Mouse (Mus musculus) liver, embryonic 15.5 days (tissue): ENCODE data around the gene Klhl25. TPM values are rescaled to one million over a fixed set of nuclear protein-coding genes. Genes with fewer than 3 reads are reported as not detected.
"Not testable (repeated sequence)": the region's sequence is repeated elsewhere in the genome, so short reads cannot be mapped to it uniquely, and the experiment has no call there.

Source experiments
- ATAC-seq: fragments of 200-750 bp; cut with Nextera tagmentation; 2 replicates; pipeline ENCODE4 v1.8.0; 2017; ENCODE audit warnings: moderate number of reproducible peaks, mild to moderate bottlenecking, moderate library complexity; ENCODE audit not compliant: insufficient read depth
- H3K27ac ChIP-seq: fragments of 300-500 bp; sonication (generic); replicated peaks from 2 replicates; pipeline ENCODE4 v1.5.1; 2015; ENCODE audit warnings: mild to moderate bottlenecking, inconsistent platforms
- H3K27me3 ChIP-seq: fragments of 300-500 bp; sonication (generic); 2 replicates; pipeline ENCODE4 v1.6.1; 2015; ENCODE audit warnings: mild to moderate bottlenecking, inconsistent platforms
- H3K36me3 ChIP-seq: fragments of 300-500 bp; sonication (generic); replicated peaks from 2 replicates; pipeline ENCODE4 v1.6.1; 2015; ENCODE audit warnings: moderate library complexity, mild to moderate bottlenecking, inconsistent platforms
- H3K4me1 ChIP-seq: fragments of 300-500 bp; sonication (generic); replicated peaks from 2 replicates; pipeline ENCODE4 v1.6.1; 2015; ENCODE audit warnings: inconsistent platforms
- H3K4me2 ChIP-seq: fragments of 300-500 bp; sonication (generic); 2 replicates; pipeline ENCODE4 v1.6.1; 2015; ENCODE audit warnings: moderate library complexity, mild to moderate bottlenecking, inconsistent platforms
- H3K4me3 ChIP-seq: fragments of 300-500 bp; sonication (generic); replicated peaks from 2 replicates; pipeline ENCODE4 v1.5.1; 2015; ENCODE audit warnings: mild to moderate bottlenecking, inconsistent platforms
- H3K9ac ChIP-seq: fragments of 300-500 bp; sonication (generic); 2 replicates; pipeline ENCODE4 v1.6.1; 2015; ENCODE audit warnings: moderate library complexity, mild to moderate bottlenecking, inconsistent platforms
- H3K9me3 ChIP-seq: fragments of 300-500 bp; sonication (generic); replicated peaks from 2 replicates; pipeline ENCODE4 v1.6.1; 2016; ENCODE audit warnings: inconsistent platforms
- WGBS: fragments of 180-500 bp; shearing (Covaris S2); methylation state at CpG from one replicate; pipeline ENCODE4 v1.1.7; 2015; ENCODE audit warnings: mixed read lengths; ENCODE audit not compliant: insufficient replicate concordance; 5-methylcytosine and 5-hydroxymethylcytosine counted together
- polyA plus RNA-seq: library from polyadenylated mRNA; unstranded; fragments of >200 nt; fragmentation: Nextera tagmentation; extraction: Ambion mirVana; gene quantifications from 2 replicates; pipeline ENCODE4 v1.2.1, GENCODE M21; 2015

Gene Klhl25
- polyA plus RNA-seq, 1 experiment from 2014 or later: 15.5 TPM

DNA sequence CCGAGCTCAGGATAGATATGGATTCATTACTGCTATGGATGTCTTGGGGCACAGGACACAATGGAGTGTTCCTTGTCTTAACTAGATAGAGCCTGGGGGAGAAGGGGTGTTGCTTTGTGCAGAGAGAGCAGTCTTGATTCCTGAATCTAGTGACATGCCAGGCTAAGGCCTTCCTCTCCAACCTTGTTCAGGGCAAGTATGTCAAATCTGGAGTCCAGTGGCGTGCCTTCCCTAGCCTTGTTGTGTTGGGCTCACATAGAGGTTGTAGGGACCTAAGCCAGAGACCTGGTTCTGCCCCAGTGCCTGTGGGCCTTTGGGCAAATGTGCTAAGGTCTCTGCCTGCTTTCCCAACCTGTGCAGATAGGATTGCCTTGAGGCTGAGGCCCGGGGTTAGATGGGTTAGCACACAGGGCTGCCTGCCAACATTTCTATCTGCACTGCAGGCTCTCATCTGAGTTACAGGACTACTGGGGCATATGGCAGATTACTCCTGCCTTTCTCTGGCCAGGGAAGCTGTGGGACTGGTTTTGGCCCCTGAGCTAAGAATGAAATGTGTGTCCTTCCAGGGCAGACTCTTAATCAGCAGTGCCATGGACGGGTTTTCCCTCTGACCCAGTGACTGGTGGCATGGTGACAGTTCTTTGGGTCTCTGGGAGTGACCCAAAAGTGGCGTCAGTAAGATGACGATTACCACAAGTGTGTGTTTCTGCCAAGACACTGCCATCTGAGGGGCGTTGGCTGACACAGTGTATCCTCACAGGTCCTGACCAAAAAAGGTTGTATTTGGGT, 13.7 kb downstream of the Klhl25 start:
- not testable (repeated sequence) for H3K27me3 ChIP-seq, H3K9ac ChIP-seq, ATAC-seq, H3K4me3 ChIP-seq, H3K9me3 ChIP-seq
- H3K36me3 ChIP-seq: peaks cover 47% of the 10 kb centered on the region
- peaks cover 68% of the 10 kb centered on the region for H3K4me1 ChIP-seq
- peak overlapping the region; percentile 78 for H3K27ac ChIP-seq
- H3K4me2 ChIP-seq: peak overlapping the region; percentile 13; the same call in 1 of the 2 replicates
- WGBS: 71% methylated on average over 7 of the region's 7 CpGs

DNA sequence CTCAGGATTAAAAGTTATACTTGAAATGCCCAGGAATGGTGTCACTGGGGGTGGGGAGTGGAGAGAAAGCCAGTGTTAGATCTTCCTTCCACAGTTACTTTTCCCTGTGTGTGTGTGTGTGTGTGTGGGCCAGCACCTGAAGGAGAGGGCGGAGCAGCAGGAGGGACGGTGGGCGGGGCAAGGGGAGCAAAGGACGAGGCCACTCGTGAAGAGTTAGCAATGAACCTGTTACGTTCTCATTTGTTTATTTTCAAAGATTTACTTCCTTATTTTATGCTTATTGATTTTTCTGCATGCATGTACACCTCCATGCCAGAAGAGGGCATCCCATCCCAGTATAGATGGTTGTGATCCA, 14.3 kb downstream of the Klhl25 start:
- Histone ChIP-seq H3K4me1 (peaks cover 73% of the 10 kb centered on the region), H3K36me3 (peaks cover 53% of the 10 kb centered on the region), H3K4me2 (peak overlapping the region; percentile 13; the same call in 1 of the 2 replicates), H3K27ac (peak overlapping the region; percentile 78)
- H3K27me3 ChIP-seq, ATAC-seq, H3K9me3 ChIP-seq, H3K4me3 ChIP-seq, H3K9ac ChIP-seq: not testable (repeated sequence)
- WGBS: 72% methylated on average over 6 of the region's 6 CpGs

DNA sequence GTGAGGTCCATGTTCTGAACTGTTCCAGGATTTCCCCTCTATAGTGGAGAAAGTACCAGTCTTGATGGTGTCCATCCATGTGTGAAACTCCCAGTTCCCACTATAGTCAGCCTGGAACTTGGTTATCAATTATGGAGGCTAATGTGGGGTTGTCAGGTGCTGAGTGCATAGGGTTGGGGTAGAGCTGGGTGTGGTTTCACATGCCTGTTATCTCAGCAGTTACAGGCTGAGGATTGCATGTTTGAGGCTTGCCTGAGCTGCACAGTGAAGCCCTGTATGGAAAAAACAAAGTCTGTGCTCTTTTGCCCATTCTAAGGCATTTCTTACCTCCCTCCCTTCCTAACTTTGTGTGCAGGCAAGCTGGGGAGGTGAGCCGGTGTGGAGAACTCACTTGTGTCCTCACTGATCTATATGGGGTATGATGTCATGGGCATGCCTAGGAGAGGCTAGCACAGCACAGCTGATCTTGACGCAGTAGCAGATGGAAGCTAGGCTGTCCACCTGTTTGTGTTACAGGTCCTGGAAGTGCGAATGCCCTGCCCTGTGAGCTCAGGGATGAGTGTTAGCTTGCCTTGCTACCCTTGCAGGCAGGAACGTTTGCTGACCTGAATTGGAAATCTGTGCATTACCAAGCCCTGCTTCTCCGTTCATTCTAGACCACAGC, 15.3 kb downstream of the Klhl25 start:
- peak overlapping the region; percentile 51 for H3K4me2 ChIP-seq

DNA sequence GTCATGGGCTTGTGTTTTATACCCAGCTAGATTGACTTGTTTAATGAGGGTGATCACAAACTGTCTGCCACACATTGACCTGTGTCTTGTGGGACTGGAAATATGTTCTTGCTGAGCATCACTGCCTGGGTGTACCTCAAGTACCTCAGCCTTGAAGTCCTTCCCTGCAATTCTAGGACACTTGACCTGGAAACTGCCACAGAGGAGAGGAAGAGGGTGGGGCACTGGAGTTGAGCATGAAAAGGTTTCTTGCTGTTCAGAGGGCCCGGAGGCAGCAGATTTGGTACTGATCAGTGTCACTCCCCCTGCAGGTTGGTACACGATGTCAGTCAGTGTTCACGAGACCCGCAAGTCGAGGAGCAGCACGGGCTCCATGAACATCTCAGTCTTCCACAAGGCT, 16.9 kb downstream of the Klhl25 start:
- ATAC-seq: no peak
- Histone ChIP-seq H3K36me3 (peaks cover 68% of the 10 kb centered on the region), H3K4me3 (no peak overlapping the region), H3K9ac (no peak overlapping the region), H3K9me3 (no peaks in the 10 kb centered on the region), H3K4me1 (peaks cover 83% of the 10 kb centered on the region), H3K4me2 (no peak overlapping the region), H3K27me3 (no peaks in the 10 kb centered on the region), H3K27ac (peak overlapping the region; percentile 78; the same call in 1 of the 2 replicates)
- 89% methylated on average over 6 of the region's 6 CpGs for WGBS

More for the DNA sequence above, 15.3 kb downstream of the Klhl25 start:
- Histone ChIP-seq H3K4me1 (peaks cover 77% of the 10 kb centered on the region), H3K9ac (0 out of 2 replicates have a peak overlapping the region, but pooled peaks have one; percentile 10), H3K36me3 (peaks cover 61% of the 10 kb centered on the region), H3K27ac (peak overlapping the region; percentile 78)
- not testable (repeated sequence) for H3K4me3 ChIP-seq, H3K9me3 ChIP-seq, H3K27me3 ChIP-seq
- ATAC-seq: peak; percentile 93
- WGBS: 54% methylated on average over 5 of the region's 5 CpGs

DNA sequence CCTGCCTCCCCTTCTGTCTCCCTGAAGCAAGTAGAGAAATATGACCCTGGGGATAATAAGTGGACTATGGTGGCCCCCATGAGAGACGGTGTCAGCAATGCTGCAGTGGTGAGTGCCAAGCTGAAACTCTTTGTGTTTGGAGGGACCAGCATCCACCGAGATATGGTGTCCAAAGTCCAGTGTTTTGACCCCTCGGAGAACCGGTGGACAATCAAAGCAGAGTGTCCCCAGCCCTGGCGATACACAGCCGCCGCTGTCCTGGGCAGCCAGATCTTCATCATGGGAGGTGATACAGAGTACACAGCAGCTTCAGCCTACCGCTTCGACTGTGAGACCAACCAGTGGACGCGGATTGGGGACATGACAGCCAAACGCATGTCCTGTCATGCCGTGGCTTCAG, 18.4 kb downstream of the Klhl25 start:
- Histone ChIP-seq H3K9me3 (no peaks in the 10 kb centered on the region), H3K36me3 (peaks cover 78% of the 10 kb centered on the region), H3K4me3 (no peak overlapping the region), H3K4me1 (peaks cover 77% of the 10 kb centered on the region), H3K27ac (peak overlapping the region; percentile 51; the same call in 1 of the 2 replicates), H3K27me3 (no peaks in the 10 kb centered on the region), H3K9ac (no peak overlapping the region), H3K4me2 (no peak overlapping the region)
- WGBS: 79% methylated on average over 13 of the region's 13 CpGs
- ATAC-seq: no peak

DNA sequence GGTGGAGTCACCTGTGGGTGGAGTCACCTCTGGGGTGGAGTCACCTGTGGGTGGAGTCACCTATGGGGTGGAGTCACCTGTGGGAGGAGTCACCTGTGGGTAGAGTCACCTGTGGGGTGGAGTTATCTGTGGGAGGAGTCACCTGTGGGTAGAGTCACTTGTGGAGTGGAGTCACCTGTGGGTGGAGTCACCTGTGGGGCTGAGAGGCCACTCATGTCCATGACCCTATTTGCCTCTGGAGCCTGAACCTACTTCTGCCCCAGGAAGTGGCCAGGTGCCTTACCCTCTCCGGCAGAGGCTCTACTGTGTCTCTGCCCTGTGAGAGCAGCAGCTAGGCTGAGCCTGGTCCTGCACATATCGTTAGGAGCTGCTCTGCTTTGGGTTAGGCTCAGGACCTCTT, 20.6 kb downstream of the Klhl25 start:
- Histone ChIP-seq H3K27me3 (no peaks in the 10 kb centered on the region), H3K9me3 (no peaks in the 10 kb centered on the region), H3K36me3 (peaks cover 96% of the 10 kb centered on the region), H3K4me2 (no peak overlapping the region), H3K4me1 (peaks cover 67% of the 10 kb centered on the region), H3K27ac (0 out of 2 replicates have a peak overlapping the region, but pooled peaks have one; percentile 29), H3K4me3 (no peak overlapping the region), H3K9ac (no peak overlapping the region)
- no peak for ATAC-seq
- 74% methylated on average over 2 of the region's 2 CpGs for WGBS

GRCm38 (mm10) chr7:75870551-75870950, 22.4 kb downstream of the Klhl25 start:
- Histone ChIP-seq H3K9me3 (no peaks in the 10 kb centered on the region), H3K4me3 (no peak overlapping the region), H3K9ac (no peak overlapping the region), H3K36me3 (peaks cover 88% of the 10 kb centered on the region), H3K4me1 (peaks cover 50% of the 10 kb centered on the region), H3K27me3 (no peaks in the 10 kb centered on the region), H3K27ac (no peak overlapping the region), H3K4me2 (no peak overlapping the region)
- 77% methylated on average over 9 of the region's 9 CpGs for WGBS
- no peak for ATAC-seq

DNA sequence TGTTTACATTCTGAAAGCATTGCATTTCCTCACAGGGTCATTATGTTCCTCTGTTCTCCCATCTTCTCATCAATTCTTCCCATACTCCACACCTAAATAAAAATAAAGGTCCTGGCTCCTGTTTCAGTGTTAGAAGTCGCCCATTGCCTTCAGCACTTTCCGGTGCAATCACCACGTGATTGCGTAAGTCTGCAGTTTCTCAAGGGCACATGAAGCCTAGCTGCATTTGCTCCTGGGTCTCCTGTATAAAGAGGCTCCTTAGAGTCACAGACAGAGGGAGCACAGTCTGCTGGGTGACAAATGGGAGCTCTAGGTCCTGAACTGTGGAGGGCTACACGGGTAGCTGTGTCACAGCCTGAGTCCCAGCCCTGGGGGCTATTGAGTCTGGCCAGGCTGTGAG, 24.1 kb downstream of the Klhl25 start:
- H3K9me3 ChIP-seq: no peaks in the 10 kb centered on the region
- H3K4me3 ChIP-seq: no peak overlapping the region
- H3K4me1 ChIP-seq: peaks cover 39% of the 10 kb centered on the region
- H3K27me3 ChIP-seq: no peaks in the 10 kb centered on the region
- WGBS: 40% methylated on average over 5 of the region's 5 CpGs
- ATAC-seq: no peak
- peaks cover 71% of the 10 kb centered on the region for H3K36me3 ChIP-seq
- H3K9ac ChIP-seq: no peak overlapping the region
- H3K4me2 ChIP-seq: no peak overlapping the region
- H3K27ac ChIP-seq: peak overlapping the region; percentile 53

GRCm38 (mm10) chr7:75872697-75873096, 24.6 kb downstream of the Klhl25 start:
- WGBS: 82% methylated on average over 8 of the region's 8 CpGs
- Histone ChIP-seq H3K27ac (peak overlapping the region; percentile 53), H3K27me3 (no peaks in the 10 kb centered on the region), H3K4me2 (no peak overlapping the region), H3K9me3 (no peaks in the 10 kb centered on the region), H3K36me3 (peaks cover 67% of the 10 kb centered on the region), H3K4me3 (no peak overlapping the region), H3K4me1 (peaks cover 39% of the 10 kb centered on the region), H3K9ac (no peak overlapping the region)
- no peak for ATAC-seq

DNA sequence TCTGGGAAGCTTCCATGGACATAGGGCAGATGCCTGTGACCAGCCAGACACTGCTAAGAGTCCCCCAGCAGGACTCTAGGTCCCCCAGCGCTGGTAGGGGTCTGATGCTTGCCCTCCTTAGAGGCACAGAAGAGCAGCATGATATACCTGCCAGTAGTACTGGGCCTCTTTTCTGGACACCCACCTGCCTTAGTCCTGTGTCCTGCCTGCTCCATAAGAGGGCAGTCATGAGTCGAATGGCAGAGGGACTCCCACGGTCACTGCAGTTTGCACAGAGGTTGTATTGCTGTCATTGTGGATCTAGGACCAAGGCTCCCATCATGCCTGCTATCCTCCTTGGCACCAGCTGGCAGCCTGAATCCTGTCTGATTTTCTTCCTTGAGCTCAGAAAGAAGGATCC, 25.1 kb downstream of the Klhl25 start:
- no peak overlapping the region for H3K27ac ChIP-seq
- H3K27me3 ChIP-seq: no peaks in the 10 kb centered on the region
- H3K9ac ChIP-seq: no peak overlapping the region
- no peak for ATAC-seq
- peaks cover 36% of the 10 kb centered on the region for H3K4me1 ChIP-seq
- H3K4me2 ChIP-seq: no peak overlapping the region
- WGBS: 72% methylated on average over 3 of the region's 3 CpGs
- H3K36me3 ChIP-seq: peaks cover 63% of the 10 kb centered on the region
- no peaks in the 10 kb centered on the region for H3K9me3 ChIP-seq
- no peak overlapping the region for H3K4me3 ChIP-seq

- no peak overlapping the region for H3K27ac ChIP-seq
- H3K9ac ChIP-seq: no peak overlapping the region
- H3K27me3 ChIP-seq: no peaks in the 10 kb centered on the region
- 78% methylated on average over 7 of the region's 7 CpGs for WGBS
- H3K9me3 ChIP-seq: no peaks in the 10 kb centered on the region
- H3K36me3 ChIP-seq: peaks cover 58% of the 10 kb centered on the region
- ATAC-seq: no peak
- no peak overlapping the region for H3K4me2 ChIP-seq
- peaks cover 31% of the 10 kb centered on the region; the same call in 1 of the 2 replicates for H3K4me1 ChIP-seq
- H3K4me3 ChIP-seq: no peak overlapping the region
These were observed 25.6 kb downstream of the Klhl25 start for GRCm38 (mm10) chr7:75873746-75874145.
